Mouse (Mus musculus): ENCODE data around the gene Itpripl1.
"Not testable (repeated sequence)": the region's sequence is repeated elsewhere in the genome, so short reads cannot be mapped to it uniquely, and the experiment has no call there.

Itpripl1 gene

GRCm38 (mm10) chr2:127143158-127144063, at the start of gene Itpripl1:
TSS of gene Itpripl1 (minus strand) at chr2:127143442.
- peak; percentile 89 for DNase-seq (ENCODE audit: low read depth)

GRCm38 (mm10) chr2:127189574-127189973, 46.3 kb upstream of the Itpripl1 start:
- DNase-seq (ENCODE audit: low read depth): no peak

GRCm38 (mm10) chr2:127182598-127183381, 39.5 kb upstream of the Itpripl1 start:
- peak; percentile 90 for DNase-seq (ENCODE audit: low read depth)

DNA sequence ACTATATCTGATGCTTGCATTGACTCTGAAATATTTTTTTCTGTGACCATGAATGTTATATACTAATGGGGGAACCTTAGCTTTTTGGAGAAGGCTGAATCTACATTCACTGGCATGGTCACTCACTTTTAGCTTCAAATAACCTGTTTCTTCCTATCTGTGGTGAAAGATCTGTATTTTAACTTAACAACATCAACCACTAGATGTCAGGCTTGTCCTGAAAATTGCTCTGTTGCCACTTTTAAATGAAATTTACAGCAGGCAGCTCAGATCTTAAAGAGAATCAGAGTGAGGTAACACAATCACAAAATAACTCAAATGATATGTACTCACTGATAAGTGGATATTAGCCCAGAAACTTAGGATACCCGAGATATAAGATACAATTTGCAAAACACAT, 23.0 kb upstream of the Itpripl1 start:
- DNase-seq (ENCODE audit: low read depth): peak; percentile 79

- no peak for DNase-seq (ENCODE audit: low read depth)
Measured at GRCm38 (mm10) chr2:127165675-127166074, 22.4 kb upstream of the Itpripl1 start.

DNA sequence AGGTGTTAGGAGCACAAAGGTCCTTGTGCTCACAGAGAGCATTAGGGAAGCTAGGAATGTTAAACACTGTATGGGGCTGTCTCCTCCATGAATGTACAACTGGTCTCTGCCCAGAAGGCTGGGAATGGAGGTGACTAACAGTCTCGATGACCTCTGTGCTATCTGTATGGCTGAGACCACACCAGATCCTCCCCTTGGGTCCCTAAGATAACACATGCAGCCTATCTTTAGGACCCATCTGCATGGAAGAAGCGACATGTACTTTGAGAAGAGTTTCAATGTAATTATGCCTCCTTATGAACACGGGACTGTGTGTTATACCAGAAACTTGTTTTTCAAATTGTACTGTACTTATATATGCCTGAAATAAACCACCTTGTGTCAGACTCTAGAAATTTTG, 2.5 kb upstream of the Itpripl1 start:
- DNase-seq (ENCODE audit: low read depth): no peak

GRCm38 (mm10) chr2:127142577-127143157, 575 bp downstream of the Itpripl1 start:
- DNase-seq (ENCODE audit: low read depth): peak; percentile 55

DNA sequence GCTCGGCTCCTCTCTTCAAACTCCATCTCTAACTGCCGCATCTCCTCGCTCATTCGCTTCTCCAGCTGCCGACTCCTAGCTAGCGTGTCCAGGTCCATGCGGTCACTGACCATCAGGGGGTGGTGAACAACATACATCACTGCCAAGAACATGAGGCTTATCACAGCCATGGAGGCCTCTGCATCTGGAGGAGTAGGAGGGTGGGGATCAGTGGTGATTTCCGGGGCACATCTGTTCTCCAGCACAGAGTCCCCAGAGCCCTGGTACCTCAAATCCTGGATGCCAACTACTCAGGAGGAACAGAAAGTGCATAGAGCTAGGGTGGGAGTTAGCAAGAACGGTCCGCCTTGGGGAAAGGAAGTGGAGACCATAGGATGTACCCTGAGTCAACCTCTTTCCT, 1.2 kb downstream of the Itpripl1 start:
- DNase-seq (ENCODE audit: low read depth): peak; percentile 23

GRCm38 (mm10) chr2:127140011-127140410, 3.2 kb downstream of the Itpripl1 start:
- DNase-seq (ENCODE audit: low read depth): no peak

DNA sequence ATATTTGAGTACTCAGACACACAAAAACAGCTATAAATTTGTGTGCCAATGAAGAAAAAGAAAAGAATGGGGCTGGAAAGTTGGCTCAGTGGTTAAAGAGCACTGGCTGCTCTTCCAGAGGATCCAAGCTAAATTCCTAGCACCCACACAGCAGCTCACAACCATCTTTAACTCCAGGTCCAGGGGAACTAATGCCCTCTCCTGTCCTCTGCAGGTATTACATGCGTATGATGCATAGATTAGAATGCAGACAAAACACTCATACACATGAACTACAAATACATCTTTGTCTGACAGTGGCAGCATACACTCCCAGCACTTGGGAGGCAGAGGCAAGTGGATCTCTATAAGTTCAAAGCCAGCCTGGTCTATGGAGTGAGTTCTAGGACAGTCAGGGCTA, 3.6 kb downstream of the Itpripl1 start:
- peak; percentile 48 for DNase-seq (ENCODE audit: low read depth)

GRCm38 (mm10) chr2:127139094-127139493, 4.1 kb downstream of the Itpripl1 start:
- DNase-seq (ENCODE audit: low read depth): no peak

- no peak for DNase-seq (ENCODE audit: low read depth)
Measured at GRCm38 (mm10) chr2:127138449-127138848, 4.8 kb downstream of the Itpripl1 start.

DNA sequence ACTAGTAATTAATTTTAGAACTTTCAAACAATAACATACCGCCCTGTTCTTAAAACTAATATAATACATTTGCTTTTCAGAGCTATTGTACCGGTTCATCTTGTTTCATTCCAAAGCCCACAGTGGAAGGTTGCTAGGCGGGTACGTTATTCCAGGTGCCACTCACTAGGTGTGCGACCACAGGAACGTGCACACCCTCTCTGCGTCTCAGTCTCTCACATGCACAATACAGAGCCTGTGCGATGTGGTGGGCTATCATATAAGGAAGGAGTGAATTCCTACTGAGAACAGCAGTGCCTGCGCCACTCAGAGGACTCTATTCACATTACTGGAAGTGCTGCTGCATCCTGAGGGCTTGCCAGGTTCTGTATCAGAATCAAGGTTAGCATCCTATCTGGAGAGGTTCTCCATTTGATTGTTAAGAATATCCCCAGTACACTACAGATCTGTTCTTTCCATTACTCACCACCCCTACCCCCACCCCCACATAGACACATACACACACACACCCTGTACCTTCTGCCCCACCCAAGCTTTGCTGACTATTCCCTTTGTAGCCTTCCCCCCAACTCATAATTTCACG, 5.3 kb downstream of the Itpripl1 start:
- DNase-seq (ENCODE audit: low read depth): no peak

- peak; percentile 27 for DNase-seq (ENCODE audit: low read depth)
Measured at GRCm38 (mm10) chr2:127136979-127137378, 6.3 kb downstream of the Itpripl1 start.

DNA sequence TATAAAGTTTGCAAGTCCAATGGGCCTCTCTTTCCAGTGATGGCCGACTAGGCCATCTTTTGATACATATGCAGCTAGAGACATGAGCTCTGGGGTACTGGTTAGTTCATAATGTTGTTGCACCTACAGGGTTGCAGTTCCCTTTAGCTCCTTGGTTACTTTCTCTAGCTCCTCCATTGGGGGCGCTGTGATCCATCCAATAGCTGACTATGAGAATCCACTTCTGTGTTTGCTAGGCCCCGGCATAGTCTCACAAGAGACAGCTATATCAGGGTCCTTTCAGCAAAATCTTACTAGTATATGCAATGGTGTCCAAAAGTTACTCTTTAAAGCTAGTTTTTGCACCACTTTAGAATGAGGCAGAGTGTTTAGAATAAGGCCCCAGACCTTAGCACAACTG, 8.0 kb downstream of the Itpripl1 start:
- not testable (repeated sequence) for DNase-seq (ENCODE audit: low read depth)

GRCm38 (mm10) chr2:127133621-127134461, 9.4 kb downstream of the Itpripl1 start, which contains the start of gene Ncaph:
TSS of gene Ncaph (minus strand) at chr2:127133954.
- DNase-seq (ENCODE audit: low read depth): peak; percentile 97

GRCm38 (mm10) chr2:127131353-127131752, 11.9 kb downstream of the Itpripl1 start:
- DNase-seq (ENCODE audit: low read depth): peak; percentile 78

- DNase-seq (ENCODE audit: low read depth): no peak
Measured at GRCm38 (mm10) chr2:127128926-127129325, 14.3 kb downstream of the Itpripl1 start.

GRCm38 (mm10) chr2:127121591-127122235, 21.5 kb downstream of the Itpripl1 start:
- DNase-seq (ENCODE audit: low read depth): no peak

DNA sequence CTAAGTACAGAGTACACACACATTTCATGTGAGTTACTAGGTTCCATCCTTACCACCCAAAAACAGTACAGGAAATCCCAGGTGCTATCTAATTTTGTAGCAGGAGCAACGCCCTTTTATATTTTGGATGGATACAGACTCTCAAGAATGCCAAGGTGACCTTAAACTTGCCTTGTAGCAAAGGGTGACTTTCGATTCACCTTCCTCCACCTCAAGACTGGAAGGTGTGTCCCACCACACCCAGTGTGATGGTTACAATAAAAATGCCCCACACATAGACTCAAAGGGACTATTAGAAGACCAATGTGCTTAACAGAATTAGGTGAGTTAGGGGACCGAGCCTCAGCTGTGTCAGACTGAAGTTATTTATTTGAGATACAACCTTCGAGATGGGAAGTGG, 34.3 kb downstream of the Itpripl1 start:
- no peak for DNase-seq (ENCODE audit: low read depth)

- DNase-seq (ENCODE audit: low read depth): no peak
Measured at GRCm38 (mm10) chr2:127092000-127092399, 51.2 kb downstream of the Itpripl1 start.

All from induced T-regulatory cell, adult 2 months (primary cell).